Mouse (Mus musculus) C2C12 (cell line): ENCODE data around the gene Mrpl16.

Experiments
- CEBPB ChIP-seq: IDR thresholded peaks from one replicate; pipeline ENCODE4 v1.6.1; 2011; ENCODE audit warnings: low read depth, mild to moderate bottlenecking, control low read depth, moderate library complexity
- CTCF ChIP-seq: IDR thresholded peaks from one replicate; pipeline ENCODE4 v1.5.1; 2011; ENCODE audit not compliant: control insufficient read depth, insufficient read depth, insufficient read length
- MAX ChIP-seq: IDR thresholded peaks from one replicate; pipeline ENCODE4 v1.6.1; 2011; ENCODE audit warnings: mild to moderate bottlenecking, control low read depth
- MYOD1 ChIP-seq: IDR thresholded peaks from one replicate; pipeline ENCODE4 v1.6.1; 2011; ENCODE audit warnings: low read depth; ENCODE audit not compliant: control insufficient read depth, insufficient read length

- no peak for TF ChIP-seq CTCF
- no peak for TF ChIP-seq MYOD1
- no peak for TF ChIP-seq MAX
- no peak for TF ChIP-seq CEBPB
Observed at GRCm38 (mm10) chr19:11810856-11811255, 40.7 kb downstream of the Mrpl16 start.
